Mouse (Mus musculus) liver, embryonic 16.5 days (tissue): ENCODE measurements around the gene Fbxw7. TPM values are rescaled to one million over a fixed set of nuclear protein-coding genes. Genes with fewer than 3 reads are reported as not detected.

Experiments used
- ATAC-seq: fragments of 200-750 bp; cut with Nextera tagmentation; 2 replicates; pipeline ENCODE4 v1.8.0; 2017; ENCODE audit warnings: low read depth, mild to moderate bottlenecking, moderate number of reproducible peaks, moderate library complexity
- H3K27ac ChIP-seq: fragments of 300-500 bp; sonication (generic); 2 replicates; pipeline ENCODE4 v1.5.1; 2014; ENCODE audit warnings: mild to moderate bottlenecking, low read length
- H3K27me3 ChIP-seq: fragments of 300-500 bp; sonication (generic); 2 replicates; pipeline ENCODE4 v1.6.1; 2014; ENCODE audit warnings: low read depth, low read length, mixed read lengths; ENCODE audit not compliant: control insufficient read depth, insufficient read depth
- H3K36me3 ChIP-seq: fragments of 300-500 bp; sonication (generic); 2 replicates; pipeline ENCODE4 v1.6.1; 2014; ENCODE audit warnings: mild to moderate bottlenecking; ENCODE audit not compliant: control insufficient read depth, insufficient read depth
- H3K4me1 ChIP-seq: fragments of 300-500 bp; sonication (generic); 2 replicates; pipeline ENCODE4 v1.6.1; 2014; ENCODE audit warnings: low read depth, low read length, mixed read lengths; ENCODE audit not compliant: control insufficient read depth
- H3K4me2 ChIP-seq: fragments of 300-500 bp; sonication (generic); 2 replicates; pipeline ENCODE4 v1.6.1; 2014; ENCODE audit warnings: low read depth, low read length, mixed read lengths
- H3K4me3 ChIP-seq: fragments of 300-500 bp; sonication (generic); 2 replicates; pipeline ENCODE4 v1.5.1; 2014; ENCODE audit warnings: low read depth, mild to moderate bottlenecking, low read length
- H3K9ac ChIP-seq: fragments of 300-500 bp; sonication (generic); 2 replicates; pipeline ENCODE4 v1.6.1; 2014; ENCODE audit warnings: low read depth, low read length
- H3K9me3 ChIP-seq: fragments of 300-500 bp; sonication (generic); replicated peaks from 2 replicates; pipeline ENCODE4 v1.6.1; 2016; ENCODE audit warnings: low read length; ENCODE audit not compliant: control insufficient read depth
- WGBS: fragments of 180-500 bp; shearing (Covaris S2); extraction: QIAGEN DNeasy Blood & Tissue Kit; methylation state at CpG from one replicate; pipeline ENCODE4 v1.1.7; 2014; ENCODE audit not compliant: insufficient replicate concordance; 5-methylcytosine and 5-hydroxymethylcytosine counted together
- polyA plus RNA-seq: library from polyadenylated mRNA; unstranded; fragments of >200 nt; fragmentation: Nextera tagmentation; extraction: Ambion mirVana; gene quantifications from 2 replicates; pipeline ENCODE4 v1.2.1, GENCODE M21; 2015

Fbxw7 gene
- polyA plus RNA-seq, 1 experiment from 2014 or later, result 2.8 TPM

- no peaks in the 10 kb centered on the region for H3K9me3 ChIP-seq
- ATAC-seq, result no peak
- H3K36me3 ChIP-seq, result 0 out of 2 replicates have a peak, but pooled peaks cover 1% of the 10 kb centered on the region
- no peaks in the 10 kb centered on the region for H3K27me3 ChIP-seq
- no peak overlapping the region for H3K9ac ChIP-seq
- 62% methylated on average over 4 of the region's 4 CpGs for WGBS
- no peak overlapping the region for H3K27ac ChIP-seq
- no peak overlapping the region for H3K4me3 ChIP-seq
- no peak overlapping the region for H3K4me2 ChIP-seq
- no peaks in the 10 kb centered on the region for H3K4me1 ChIP-seq
Observed at GRCm38 (mm10) chr3:84982688-84983087, 167.6 kb downstream of the Fbxw7 start.

- H3K4me1 ChIP-seq, result no peaks in the 10 kb centered on the region
- no peak overlapping the region for H3K9ac ChIP-seq
- H3K27ac ChIP-seq, result no peak overlapping the region
- ATAC-seq, result no peak
- no peak overlapping the region for H3K4me3 ChIP-seq
- H3K9me3 ChIP-seq, result no peaks in the 10 kb centered on the region
- H3K36me3 ChIP-seq, result no peaks in the 10 kb centered on the region
- 68% methylated on average over 8 of the region's 8 CpGs for WGBS
- no peaks in the 10 kb centered on the region for H3K27me3 ChIP-seq
- no peak overlapping the region for H3K4me2 ChIP-seq
Observed at GRCm38 (mm10) chr3:84985121-84985625, 170.1 kb downstream of the Fbxw7 start.

GRCm38 (mm10) chr3:84988880-84989279 is 173.8 kb downstream of the Fbxw7 start:
- Histone ChIP-seq H3K4me1 (no peaks in the 10 kb centered on the region), H3K4me2 (no peak overlapping the region), H3K36me3 (no peaks in the 10 kb centered on the region), H3K9ac (no peak overlapping the region), H3K4me3 (no peak overlapping the region), H3K27ac (no peak overlapping the region), H3K27me3 (no peaks in the 10 kb centered on the region), H3K9me3 (no peaks in the 10 kb centered on the region)
- ATAC-seq, result no peak
- WGBS, result 66% methylated on average over 4 of the region's 4 CpGs

GRCm38 (mm10) chr3:85005257-85005656 is 190.2 kb downstream of the Fbxw7 start:
- H3K4me3 ChIP-seq, result no peak overlapping the region
- H3K9ac ChIP-seq, result no peak overlapping the region
- no peak overlapping the region for H3K4me2 ChIP-seq
- no peaks in the 10 kb centered on the region for H3K4me1 ChIP-seq
- H3K27me3 ChIP-seq, result no peaks in the 10 kb centered on the region
- H3K27ac ChIP-seq, result no peak overlapping the region
- no peaks in the 10 kb centered on the region for H3K36me3 ChIP-seq
- ATAC-seq, result no peak
- WGBS, result 39% methylated on average over 2 of the region's 2 CpGs
- H3K9me3 ChIP-seq, result no peaks in the 10 kb centered on the region

GRCm38 (mm10) chr3:85012889-85013288 is 197.8 kb downstream of the Fbxw7 start:
- Histone ChIP-seq H3K4me1 (no peaks in the 10 kb centered on the region), H3K4me3 (no peak overlapping the region), H3K4me2 (no peak overlapping the region), H3K9ac (no peak overlapping the region), H3K36me3 (no peaks in the 10 kb centered on the region), H3K27me3 (no peaks in the 10 kb centered on the region), H3K27ac (no peak overlapping the region), H3K9me3 (no peaks in the 10 kb centered on the region)
- 67% methylated on average over 6 of the region's 6 CpGs for WGBS
- ATAC-seq, result no peak

GRCm38 (mm10) chr3:85015667-85016066 is 200.6 kb downstream of the Fbxw7 start:
- Histone ChIP-seq H3K27ac (no peak overlapping the region), H3K9me3 (no peaks in the 10 kb centered on the region), H3K4me1 (no peaks in the 10 kb centered on the region), H3K27me3 (no peaks in the 10 kb centered on the region), H3K4me2 (no peak overlapping the region), H3K9ac (no peak overlapping the region), H3K4me3 (no peak overlapping the region), H3K36me3 (no peaks in the 10 kb centered on the region)
- 66% methylated on average over 9 of the region's 9 CpGs for WGBS
- no peak for ATAC-seq

GRCm38 (mm10) chr3:85020137-85020536 is 205.1 kb downstream of the Fbxw7 start:
- Histone ChIP-seq H3K4me2 (no peak overlapping the region), H3K36me3 (no peaks in the 10 kb centered on the region), H3K4me3 (no peak overlapping the region), H3K9ac (no peak overlapping the region), H3K27ac (no peak overlapping the region), H3K27me3 (no peaks in the 10 kb centered on the region), H3K4me1 (no peaks in the 10 kb centered on the region), H3K9me3 (no peaks in the 10 kb centered on the region)
- ATAC-seq, result no peak

- Histone ChIP-seq H3K4me2 (no peak overlapping the region), H3K4me3 (no peak overlapping the region), H3K36me3 (no peaks in the 10 kb centered on the region), H3K9ac (no peak overlapping the region), H3K4me1 (no peaks in the 10 kb centered on the region), H3K27ac (no peak overlapping the region), H3K27me3 (no peaks in the 10 kb centered on the region), H3K9me3 (no peaks in the 10 kb centered on the region)
- ATAC-seq, result no peak
- 83% methylated on average over 6 of the region's 6 CpGs for WGBS
Observed at GRCm38 (mm10) chr3:85021816-85022215, 206.7 kb downstream of the Fbxw7 start.

GRCm38 (mm10) chr3:85022800-85023199 is 207.7 kb downstream of the Fbxw7 start:
- H3K36me3 ChIP-seq, result no peaks in the 10 kb centered on the region
- ATAC-seq, result no peak
- H3K9me3 ChIP-seq, result no peaks in the 10 kb centered on the region
- H3K4me2 ChIP-seq, result no peak overlapping the region
- no peaks in the 10 kb centered on the region for H3K4me1 ChIP-seq
- H3K27ac ChIP-seq, result no peak overlapping the region
- 50% methylated on average over 11 of the region's 11 CpGs for WGBS
- H3K27me3 ChIP-seq, result no peaks in the 10 kb centered on the region
- no peak overlapping the region for H3K9ac ChIP-seq
- no peak overlapping the region for H3K4me3 ChIP-seq
